Mouse (Mus musculus): Measurements from ENCODE around the gene Pnpla3.

- TF ChIP-seq CTCF (IDR thresholded peaks at IDR 0.05; ENCODE audit: control insufficient read depth, insufficient read depth, low read length) (no peak), POLR2A (IDR thresholded peaks at IDR 0.05; ENCODE audit: borderline replicate concordance, control insufficient read depth, low read depth, low read length) (no peak)
Observed at GRCm38 (mm10) chr15:84196486-84197165, 29.0 kb downstream of the Pnpla3 start.
